Mouse (Mus musculus) embryonic fibroblast, embryonic 13.5 days (primary cell): ENCODE measurements around the gene Ecsit. TPM values are rescaled to one million over a fixed set of nuclear protein-coding genes. Genes with fewer than 3 reads are reported as not detected.

Experiments used
- H3K27ac ChIP-seq: 2 replicates; pipeline ENCODE4 v1.5.1; 2012; ENCODE audit warnings: low read length, control low read depth, inconsistent platforms; ENCODE audit not compliant: insufficient read depth
- H3K4me1 ChIP-seq: 2 replicates; pipeline ENCODE4 v1.6.1; 2011; ENCODE audit warnings: low read length; ENCODE audit not compliant: control insufficient read depth, insufficient read depth
- H3K4me3 ChIP-seq: 2 replicates; pipeline ENCODE4 v1.5.1; 2011; ENCODE audit warnings: mild to moderate bottlenecking, control low read depth, low read length; ENCODE audit not compliant: insufficient read depth
- CTCF ChIP-seq: IDR thresholded peaks from 2 replicates; pipeline ENCODE4 v1.5.1; 2011; ENCODE audit warnings: mild to moderate bottlenecking, control low read depth, low read length, moderate library complexity, borderline replicate concordance; ENCODE audit not compliant: insufficient read depth
- POLR2A ChIP-seq: IDR thresholded peaks from 2 replicates; pipeline ENCODE4 v1.6.1; 2011; ENCODE audit warnings: low read depth, mild to moderate bottlenecking, control low read depth, low read length, moderate library complexity
- polyA plus RNA-seq: library from polyadenylated mRNA; stranded (reverse); fragments of >200 nt; gene quantifications from 2 replicates; pipeline ENCODE4 v1.2.4, GENCODE M21; 2011; ENCODE audit warnings: low read depth; ENCODE audit not compliant: missing spikeins, insufficient read length

Gene Ecsit
- polyA plus RNA-seq, 1 experiment, result 16.5 TPM

DNA sequence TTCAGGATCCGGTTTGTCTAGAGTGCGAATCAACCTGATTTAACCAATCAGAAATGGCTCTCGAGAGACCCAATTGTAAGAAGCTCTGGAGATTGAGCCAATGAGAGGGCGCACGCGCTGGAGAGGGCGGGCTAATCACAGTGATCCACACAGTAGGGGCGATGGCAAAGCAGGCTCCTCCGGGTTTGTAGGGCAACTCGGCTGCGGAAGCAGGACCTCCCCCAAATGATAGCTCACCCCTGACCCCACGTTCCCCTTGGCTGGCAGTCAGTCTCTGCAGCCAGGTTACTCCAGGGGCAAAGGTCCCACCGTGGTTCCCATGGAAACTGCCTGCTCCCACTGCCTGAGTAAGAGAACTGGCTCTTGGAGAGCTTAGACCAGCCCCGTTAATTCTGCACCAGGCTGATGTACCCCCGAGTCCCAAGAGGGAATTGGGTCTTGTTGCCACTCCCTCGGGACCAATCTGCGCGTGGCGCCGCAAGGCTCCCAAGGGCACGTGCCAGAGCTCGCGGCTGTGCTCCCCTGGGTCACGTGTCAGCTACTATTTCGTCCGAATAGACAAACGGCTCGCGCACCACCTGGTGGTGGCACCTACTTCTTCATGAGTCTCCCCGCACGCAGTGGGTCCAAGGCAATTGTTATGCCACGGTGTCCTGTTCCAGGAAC is 30.7 kb downstream of the Ecsit start:
- Histone ChIP-seq H3K4me3 (no peak overlapping the region), H3K4me1 (no peaks in the 10 kb centered on the region), H3K27ac (no peak overlapping the region)
- TF ChIP-seq CTCF, result peak; percentile 48; the same call in 1 of the 2 replicates
- TF ChIP-seq POLR2A, result no peak; the same call in 1 of the 2 replicates

DNA sequence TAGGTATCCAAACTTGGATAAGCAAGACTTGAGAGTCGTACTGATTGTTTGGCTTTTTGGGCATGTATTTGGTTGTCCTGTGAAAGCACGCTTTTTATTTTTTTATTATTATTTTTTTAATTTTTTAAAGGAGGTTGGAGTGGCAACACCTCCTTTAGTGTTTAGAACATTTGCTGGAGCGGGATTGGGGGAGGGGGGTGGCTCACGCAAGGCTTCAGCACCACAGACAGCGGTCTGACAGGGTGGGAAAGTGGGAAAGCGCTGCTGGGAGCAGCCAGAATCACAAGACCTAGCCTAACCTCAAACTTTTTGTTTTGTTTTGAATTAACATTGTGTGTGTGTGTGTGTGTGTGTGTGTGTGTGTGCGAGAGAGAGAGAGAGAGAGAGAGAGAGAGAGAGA is 31.6 kb downstream of the Ecsit start:
- TF ChIP-seq POLR2A (no peak), CTCF (no peak)
- H3K27ac ChIP-seq, result no peak overlapping the region
- no peaks in the 10 kb centered on the region for H3K4me1 ChIP-seq
- no peak overlapping the region for H3K4me3 ChIP-seq

DNA sequence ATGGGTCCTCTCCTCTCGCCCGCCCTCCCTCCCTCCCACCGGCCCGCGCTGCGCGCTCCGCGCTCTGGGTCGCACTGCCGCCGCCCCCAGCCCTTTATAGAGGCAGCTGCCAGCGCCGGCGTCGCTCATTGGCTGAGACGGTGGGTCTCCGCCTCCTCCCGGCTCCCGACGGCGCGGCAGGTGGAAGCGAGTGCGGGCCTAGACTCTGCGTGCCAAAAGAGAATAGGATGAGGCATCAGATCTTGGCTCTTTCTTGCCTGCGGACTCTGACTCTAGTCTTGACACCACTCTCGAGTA is 33.3 kb downstream of the Ecsit start, which contains the start of gene Elavl3:
Gene Elavl3 (minus strand): TSS at position 66 of the 297 bp plus-strand sequence.
- TF ChIP-seq CTCF (no peak), POLR2A (no peak)
- H3K4me1 ChIP-seq, result no peaks in the 10 kb centered on the region
- no peak within 1 kb of the TSS for H3K4me3 ChIP-seq
- no peak within 1 kb of the TSS for H3K27ac ChIP-seq

- TF ChIP-seq POLR2A, result no peak
- no peak for TF ChIP-seq CTCF
- Histone ChIP-seq H3K27ac (no peak overlapping the region), H3K4me3 (no peak overlapping the region), H3K4me1 (no peaks in the 10 kb centered on the region)
Observed at GRCm38 (mm10) chr9:22051161-22051957, 33.9 kb downstream of the Ecsit start.

- H3K27ac ChIP-seq, result no peak overlapping the region
- H3K4me1 ChIP-seq, result no peaks in the 10 kb centered on the region
- no peak overlapping the region for H3K4me3 ChIP-seq
- TF ChIP-seq POLR2A, result no peak
- TF ChIP-seq CTCF, result no peak
Observed at GRCm38 (mm10) chr9:22050351-22050889, 34.8 kb downstream of the Ecsit start.

- H3K4me3 ChIP-seq, result no peak overlapping the region
- TF ChIP-seq CTCF (no peak), POLR2A (no peak)
Observed at GRCm38 (mm10) chr9:22049721-22050270, 35.4 kb downstream of the Ecsit start.

GRCm38 (mm10) chr9:22049315-22049714 is 35.9 kb downstream of the Ecsit start:
- no peaks in the 10 kb centered on the region for H3K4me1 ChIP-seq
- TF ChIP-seq CTCF, result no peak
- TF ChIP-seq POLR2A, result no peak
- H3K27ac ChIP-seq, result no peak overlapping the region
- H3K4me3 ChIP-seq, result no peak overlapping the region

More at GRCm38 (mm10) chr9:22049721-22050270, 35.4 kb downstream of the Ecsit start:
- Histone ChIP-seq H3K27ac (no peak overlapping the region), H3K4me1 (no peaks in the 10 kb centered on the region)

DNA sequence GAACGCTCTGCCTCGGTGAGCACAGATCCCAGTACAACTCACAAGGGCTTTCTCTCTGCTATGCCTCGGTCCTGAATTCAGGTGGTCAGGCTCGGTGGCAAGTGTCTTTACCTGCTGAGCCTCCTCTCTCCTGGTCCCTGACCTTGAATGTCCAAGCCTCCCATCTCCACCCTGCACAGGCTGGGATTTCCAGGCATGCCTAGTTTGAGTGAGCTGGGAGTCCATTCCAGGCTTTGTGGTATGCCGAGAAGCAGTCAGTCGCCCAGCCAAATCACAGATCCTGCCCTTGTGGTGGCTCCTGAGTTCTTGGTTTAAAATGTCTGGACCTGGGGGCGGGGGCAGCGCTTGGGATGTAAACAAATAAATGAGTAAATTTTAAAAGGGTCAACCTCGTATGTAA is 37.9 kb downstream of the Ecsit start:
- TF ChIP-seq POLR2A, result no peak
- no peak for TF ChIP-seq CTCF
- Histone ChIP-seq H3K4me1 (no peaks in the 10 kb centered on the region), H3K27ac (no peak overlapping the region), H3K4me3 (no peak overlapping the region)

DNA sequence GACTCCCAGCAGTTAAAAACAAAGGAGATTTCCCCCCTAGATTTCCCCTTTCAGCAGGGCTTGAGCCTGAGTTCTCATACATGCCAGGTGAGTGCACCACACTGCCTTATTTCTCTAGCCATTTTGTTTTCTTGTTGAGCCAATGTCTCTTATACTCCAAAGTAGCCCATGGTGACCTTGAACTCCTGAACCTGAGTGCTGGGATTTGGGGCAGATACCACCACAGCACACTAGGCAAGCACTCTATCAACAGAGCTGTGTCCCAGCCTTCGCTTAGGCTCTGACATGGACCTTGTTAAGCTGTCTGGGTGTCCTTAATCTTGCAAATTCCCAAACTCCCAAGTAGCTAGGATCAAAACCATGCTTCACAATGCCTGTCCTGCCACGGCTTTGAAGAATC is 43.4 kb downstream of the Ecsit start:
- Histone ChIP-seq H3K4me1 (no peaks in the 10 kb centered on the region), H3K27ac (no peak overlapping the region), H3K4me3 (no peak overlapping the region)
- TF ChIP-seq POLR2A (no peak), CTCF (no peak)
